Mouse (Mus musculus) right cerebral cortex, postnatal 10 days (tissue): Measurements from ENCODE around the gene Rin2.
"Not testable (repeated sequence)": the region's sequence is repeated elsewhere in the genome, so short reads cannot be mapped to it uniquely, and the experiment has no call there.

Experiments used
- DNase-seq, 2 experiments: peaks; one replicate each; pipeline ENCODE4 v3.0.0; 2021; ENCODE audit warnings: low spot score in 2 of 2

Gene Rin2

GRCm38 (mm10) chr2:145683536-145683935 lies 8.5 kb downstream of the Rin2 start:
- peak; percentile 47 to 48 for DNase-seq

- peak; percentile 36 to 42 for DNase-seq
These were observed 9.1 kb downstream of the Rin2 start for GRCm38 (mm10) chr2:145684151-145684550.

GRCm38 (mm10) chr2:145684891-145685290 lies 9.9 kb downstream of the Rin2 start:
- DNase-seq = no peak

GRCm38 (mm10) chr2:145686017-145686416 lies 11.0 kb downstream of the Rin2 start:
- no peak for DNase-seq

GRCm38 (mm10) chr2:145691367-145692009 lies 16.5 kb downstream of the Rin2 start:
- DNase-seq = no peak

GRCm38 (mm10) chr2:145697160-145697559 lies 22.1 kb downstream of the Rin2 start:
- no peak for DNase-seq

- peak; percentile 46 to 53 for DNase-seq
These were observed 24.5 kb downstream of the Rin2 start for GRCm38 (mm10) chr2:145699414-145700071.

GRCm38 (mm10) chr2:145700237-145700985 lies 25.4 kb downstream of the Rin2 start:
- DNase-seq = no peak

GRCm38 (mm10) chr2:145701605-145702335 lies 26.8 kb downstream of the Rin2 start:
- no peak for DNase-seq

GRCm38 (mm10) chr2:145704738-145705137 lies 29.7 kb downstream of the Rin2 start:
- no peak for DNase-seq

- DNase-seq = no peak
These were observed 34.8 kb downstream of the Rin2 start for GRCm38 (mm10) chr2:145709727-145710389.

- DNase-seq = no peak
These were observed 36.5 kb downstream of the Rin2 start for GRCm38 (mm10) chr2:145711512-145711911.

- DNase-seq = no peak
These were observed 37.0 kb downstream of the Rin2 start for GRCm38 (mm10) chr2:145712026-145712425.

GRCm38 (mm10) chr2:145717539-145717938 lies 42.5 kb downstream of the Rin2 start:
- no peak for DNase-seq

GRCm38 (mm10) chr2:145718624-145719183 lies 43.7 kb downstream of the Rin2 start:
- no peak for DNase-seq

- no peak for DNase-seq
These were observed 45.1 kb downstream of the Rin2 start for GRCm38 (mm10) chr2:145720157-145720556.

GRCm38 (mm10) chr2:145720743-145721142 lies 45.7 kb downstream of the Rin2 start:
- DNase-seq = no peak

GRCm38 (mm10) chr2:145722304-145722703 lies 47.3 kb downstream of the Rin2 start:
- DNase-seq = not testable (repeated sequence)

GRCm38 (mm10) chr2:145724288-145724687 lies 49.3 kb downstream of the Rin2 start:
- peak; percentile 66 to 72 for DNase-seq

- DNase-seq = no peak
These were observed 54.4 kb downstream of the Rin2 start for GRCm38 (mm10) chr2:145729414-145729813.
